Mouse (Mus musculus) embryonic facial prominence, embryonic 15.5 days (tissue): Measurements from ENCODE around the gene Ostm1. TPM values are rescaled to one million over a fixed set of nuclear protein-coding genes. Genes with fewer than 3 reads are reported as not detected.

Experiments used
- ATAC-seq: fragments of 200-750 bp; cut with Nextera tagmentation; 2 replicates; pipeline ENCODE4 v1.8.0; 2017; ENCODE audit warnings: low read depth, moderate TSS enrichment; ENCODE audit not compliant: insufficient number of reproducible peaks, low FRiP score, low TSS enrichment
- H3K27ac ChIP-seq: fragments of 300-500 bp; sonication (generic); replicated peaks from 2 replicates; pipeline ENCODE4 v1.5.1; 2015; ENCODE audit warnings: mild to moderate bottlenecking, inconsistent platforms
- H3K27me3 ChIP-seq: fragments of 300-500 bp; sonication (generic); 2 replicates; pipeline ENCODE4 v1.6.1; 2015; ENCODE audit warnings: inconsistent platforms
- H3K36me3 ChIP-seq: fragments of 300-500 bp; sonication (generic); 2 replicates; pipeline ENCODE4 v1.6.1; 2015; ENCODE audit warnings: mild to moderate bottlenecking, inconsistent platforms
- H3K4me1 ChIP-seq: fragments of 300-500 bp; sonication (generic); 2 replicates; pipeline ENCODE4 v1.6.1; 2015; ENCODE audit warnings: inconsistent platforms
- H3K4me2 ChIP-seq: fragments of 300-500 bp; sonication (generic); replicated peaks from 2 replicates; pipeline ENCODE4 v1.6.1; 2015; ENCODE audit warnings: mild to moderate bottlenecking, inconsistent platforms
- H3K4me3 ChIP-seq: fragments of 300-500 bp; sonication (generic); replicated peaks from 2 replicates; pipeline ENCODE4 v1.5.1; 2015; ENCODE audit warnings: mild to moderate bottlenecking, inconsistent platforms
- H3K9ac ChIP-seq: fragments of 300-500 bp; sonication (generic); 2 replicates; pipeline ENCODE4 v1.6.1; 2015; ENCODE audit warnings: inconsistent platforms
- H3K9me3 ChIP-seq: fragments of 300-500 bp; sonication (generic); replicated peaks from 2 replicates; pipeline ENCODE4 v1.6.1; 2016; ENCODE audit warnings: inconsistent platforms
- WGBS: fragments of 180-500 bp; shearing (Covaris S2); methylation state at CpG from one replicate; pipeline ENCODE4 v1.1.7; 2015; 5-methylcytosine and 5-hydroxymethylcytosine counted together
- polyA plus RNA-seq: library from polyadenylated mRNA; unstranded; fragments of >200 nt; fragmentation: Nextera tagmentation; extraction: Ambion mirVana; gene quantifications from 2 replicates; pipeline ENCODE4 v1.2.1, GENCODE M21; 2015

Ostm1 gene
- polyA plus RNA-seq, 1 experiment from 2014 or later, result 14.9 TPM

DNA sequence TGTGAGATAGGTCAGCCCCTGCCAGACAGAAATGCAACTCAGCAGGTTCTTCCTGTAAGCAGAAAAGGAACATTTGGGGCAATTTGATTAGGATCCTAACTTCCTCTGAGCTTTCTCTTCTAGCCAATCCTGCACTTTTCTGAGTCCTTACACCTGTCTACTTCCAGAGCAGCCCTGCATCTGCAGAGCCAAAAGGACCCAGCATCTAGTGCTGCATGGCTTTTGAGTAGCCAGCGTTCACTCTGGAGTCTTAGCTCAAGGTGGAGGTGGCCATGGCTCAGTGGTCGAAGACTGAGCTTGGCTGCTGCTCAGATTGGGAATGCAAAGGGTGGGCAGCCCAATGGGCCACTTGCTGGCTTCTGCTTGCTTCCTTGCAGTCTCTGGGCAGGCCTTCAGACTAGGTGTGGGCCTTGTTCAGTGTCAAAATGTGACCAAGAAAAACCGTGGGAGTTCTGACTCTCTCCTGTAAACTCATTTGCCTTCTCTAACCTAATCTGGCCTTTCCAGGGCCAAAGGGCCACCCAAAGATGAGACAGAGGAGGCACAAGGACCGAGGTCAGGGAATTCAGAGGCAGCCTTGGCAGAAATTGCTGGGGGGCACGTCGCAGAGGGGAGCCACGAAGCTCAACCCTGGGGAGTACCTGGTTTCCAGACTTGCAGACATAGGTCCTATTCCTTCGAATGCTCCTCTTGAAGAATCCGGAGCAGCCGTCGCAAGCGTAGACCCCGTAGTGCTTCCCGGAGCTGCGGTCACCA lies 5.9 kb upstream of the Ostm1 start:
- Histone ChIP-seq H3K4me3 (no peak overlapping the region), H3K27me3 (peaks cover 97% of the 10 kb centered on the region), H3K9me3 (no peaks in the 10 kb centered on the region), H3K9ac (no peak overlapping the region), H3K4me1 (peaks cover 20% of the 10 kb centered on the region), H3K4me2 (no peak overlapping the region), H3K36me3 (no peaks in the 10 kb centered on the region), H3K27ac (no peak overlapping the region)
- ATAC-seq, result no peak
- 3% methylated on average over 15 of the region's 15 CpGs for WGBS

- Histone ChIP-seq H3K4me2 (no peak overlapping the region), H3K27me3 (peaks cover 97% of the 10 kb centered on the region), H3K27ac (no peak overlapping the region), H3K36me3 (no peaks in the 10 kb centered on the region), H3K4me3 (no peak overlapping the region), H3K9me3 (no peaks in the 10 kb centered on the region), H3K9ac (no peak overlapping the region), H3K4me1 (peaks cover 22% of the 10 kb centered on the region)
- WGBS, result 1% methylated on average over 15 of the region's 15 CpGs
- no peak for ATAC-seq
These were observed 5.3 kb upstream of the Ostm1 start for GRCm38 (mm10) chr10:42578281-42578675.

GRCm38 (mm10) chr10:42578698-42579474 lies 4.7 kb upstream of the Ostm1 start:
- H3K9ac ChIP-seq, result no peak overlapping the region
- no peak for ATAC-seq
- no peaks in the 10 kb centered on the region for H3K9me3 ChIP-seq
- 2% methylated on average over 22 of the region's 22 CpGs for WGBS
- no peak overlapping the region for H3K27ac ChIP-seq
- H3K4me3 ChIP-seq, result peak overlapping the region; percentile 16; the same call in 1 of the 2 replicates
- H3K4me2 ChIP-seq, result no peak overlapping the region
- H3K27me3 ChIP-seq, result peaks cover 97% of the 10 kb centered on the region
- no peaks in the 10 kb centered on the region for H3K36me3 ChIP-seq
- peaks cover 28% of the 10 kb centered on the region for H3K4me1 ChIP-seq

- H3K9me3 ChIP-seq, result no peaks in the 10 kb centered on the region
- H3K27ac ChIP-seq, result no peak overlapping the region
- peak overlapping the region; percentile 22 for H3K4me2 ChIP-seq
- H3K4me1 ChIP-seq, result peaks cover 36% of the 10 kb centered on the region
- H3K4me3 ChIP-seq, result peak overlapping the region; percentile 16
- no peak overlapping the region for H3K9ac ChIP-seq
- H3K36me3 ChIP-seq, result no peaks in the 10 kb centered on the region
- WGBS, result under 1% methylated on average over 40 of the region's 41 CpGs
- ATAC-seq, result no peak
- peaks cover 97% of the 10 kb centered on the region for H3K27me3 ChIP-seq
These were observed 4.0 kb upstream of the Ostm1 start for GRCm38 (mm10) chr10:42579475-42580130.

DNA sequence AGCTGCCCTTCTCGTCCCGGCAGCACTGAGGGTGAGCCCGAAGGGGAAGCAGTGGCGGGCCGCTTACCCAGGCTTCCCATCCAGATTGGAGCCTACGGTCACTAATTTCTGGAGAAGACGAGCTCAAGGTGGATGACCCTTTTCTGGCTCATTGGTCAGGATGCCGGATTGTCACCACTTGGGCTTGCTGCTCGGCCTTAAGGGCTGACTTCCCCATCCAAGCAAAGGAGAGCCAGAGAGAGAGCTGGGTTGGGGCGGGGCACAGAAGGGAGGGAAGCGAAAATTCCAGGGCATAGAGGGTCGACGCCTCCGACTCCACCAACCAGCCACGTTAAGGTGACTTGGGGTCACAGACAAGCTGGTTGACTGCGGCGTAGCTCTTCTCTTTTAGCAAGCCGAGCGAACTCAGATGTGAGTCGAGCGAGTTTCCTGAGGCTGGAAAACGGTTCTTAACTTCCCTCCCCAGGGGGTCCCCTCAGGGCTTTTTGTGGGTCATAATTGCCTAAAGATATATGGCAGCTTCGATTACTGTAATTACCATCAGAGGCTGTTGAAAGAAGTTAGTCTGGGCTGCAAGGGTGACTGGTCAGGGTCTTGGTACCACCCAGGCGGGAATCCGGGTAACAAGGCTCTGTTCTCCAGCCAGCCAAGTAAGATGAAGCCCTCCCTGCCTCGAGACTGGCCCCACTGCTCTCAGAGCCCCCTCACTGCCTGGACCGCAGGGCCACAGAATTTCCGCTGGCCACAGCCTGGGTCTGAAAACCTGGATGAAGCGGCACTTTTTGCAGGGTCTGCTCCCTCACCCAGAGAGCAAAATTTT lies 3.3 kb upstream of the Ostm1 start:
- H3K9ac ChIP-seq, result no peak overlapping the region
- no peaks in the 10 kb centered on the region for H3K9me3 ChIP-seq
- no peaks in the 10 kb centered on the region for H3K36me3 ChIP-seq
- H3K27ac ChIP-seq, result no peak overlapping the region
- peak overlapping the region; percentile 22; the same call in 1 of the 2 replicates for H3K4me2 ChIP-seq
- no peak for ATAC-seq
- peaks cover 37% of the 10 kb centered on the region for H3K4me1 ChIP-seq
- WGBS, result 3% methylated on average over 29 of the region's 29 CpGs
- H3K4me3 ChIP-seq, result peak overlapping the region; percentile 16
- peaks cover 97% of the 10 kb centered on the region for H3K27me3 ChIP-seq

DNA sequence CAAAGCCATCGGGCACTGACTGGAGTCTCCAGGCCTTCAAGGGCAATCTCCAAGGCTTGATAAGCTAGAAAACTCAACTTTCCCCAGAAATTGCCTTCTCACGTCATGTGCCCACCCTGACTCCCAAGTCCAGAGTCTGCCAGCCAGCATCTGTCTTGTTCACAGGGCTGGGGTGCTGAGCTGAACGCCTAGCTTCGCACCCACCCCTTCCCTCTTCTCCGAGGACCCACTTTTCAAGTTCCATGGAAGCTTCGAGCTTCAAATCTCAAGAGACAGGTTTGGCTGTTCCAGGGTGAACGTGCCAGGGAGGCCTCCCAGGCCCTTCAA lies 2.7 kb upstream of the Ostm1 start:
- H3K4me3 ChIP-seq, result no peak overlapping the region

DNA sequence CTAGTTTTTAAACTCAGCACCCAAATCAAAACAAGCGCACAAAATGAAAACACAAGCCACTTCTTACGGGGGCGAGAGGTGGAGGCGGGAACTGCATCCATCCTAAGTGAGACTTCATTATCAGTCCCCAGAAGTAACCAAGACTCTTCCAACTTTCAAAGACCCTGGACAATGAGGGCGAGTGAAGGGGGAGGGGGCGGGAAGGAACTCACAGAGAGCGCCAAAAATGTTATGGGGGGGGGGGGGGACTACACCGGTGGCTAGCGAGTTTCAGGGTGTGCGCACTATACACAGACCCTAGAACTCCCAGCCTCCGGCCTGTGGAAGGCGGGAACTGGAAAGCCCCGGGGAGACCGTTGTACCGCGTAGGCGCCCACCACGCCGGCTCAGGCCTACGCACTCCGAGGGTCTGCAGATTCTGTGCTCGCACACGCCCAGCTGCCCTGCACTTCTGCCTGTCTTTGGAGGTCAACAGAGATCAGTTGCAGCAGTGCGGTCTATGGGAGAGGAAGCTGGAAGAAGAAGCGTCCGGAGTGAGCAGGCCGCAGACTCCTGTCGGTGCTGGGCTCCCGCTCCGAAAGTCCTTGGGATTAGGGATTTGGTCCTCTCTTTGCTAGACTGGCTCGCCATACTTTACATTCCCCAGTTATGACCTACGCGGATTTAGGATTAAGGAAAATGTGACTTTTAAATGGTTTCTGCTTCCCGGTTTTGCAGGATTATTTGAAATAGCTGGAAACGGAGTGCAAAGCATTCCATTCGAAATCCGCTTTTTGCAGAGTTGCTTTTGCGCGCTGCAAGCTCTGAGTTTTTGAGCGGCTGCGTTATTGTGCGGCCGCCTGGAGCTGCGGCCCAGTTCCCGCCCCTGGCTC lies 1.7 kb upstream of the Ostm1 start:
- no peaks in the 10 kb centered on the region for H3K9me3 ChIP-seq
- peak overlapping the region; percentile 46 for H3K4me2 ChIP-seq
- H3K4me3 ChIP-seq, result peak overlapping the region; percentile 29
- no peaks in the 10 kb centered on the region for H3K36me3 ChIP-seq
- H3K27me3 ChIP-seq, result peaks cover 98% of the 10 kb centered on the region
- no peak overlapping the region for H3K9ac ChIP-seq
- ATAC-seq, result no peak
- peaks cover 41% of the 10 kb centered on the region for H3K4me1 ChIP-seq
- WGBS, result 2% methylated on average over 43 of the region's 45 CpGs
- H3K27ac ChIP-seq, result no peak overlapping the region

More for the DNA sequence above, 2.7 kb upstream of the Ostm1 start:
- H3K27me3 ChIP-seq, result peaks cover 97% of the 10 kb centered on the region
- H3K36me3 ChIP-seq, result no peaks in the 10 kb centered on the region
- 7% methylated on average over 7 of the region's 7 CpGs for WGBS
- no peak overlapping the region for H3K4me2 ChIP-seq
- H3K27ac ChIP-seq, result no peak overlapping the region
- H3K9me3 ChIP-seq, result no peaks in the 10 kb centered on the region
- H3K4me1 ChIP-seq, result peaks cover 41% of the 10 kb centered on the region
- H3K9ac ChIP-seq, result no peak overlapping the region
- no peak for ATAC-seq

GRCm38 (mm10) chr10:42582566-42583110 lies 984 bp upstream of the Ostm1 start:
- Histone ChIP-seq H3K36me3 (no peaks in the 10 kb centered on the region), H3K4me3 (peak overlapping the region; percentile 29), H3K27ac (no peak overlapping the region), H3K4me1 (peaks cover 41% of the 10 kb centered on the region), H3K9me3 (no peaks in the 10 kb centered on the region), H3K9ac (no peak overlapping the region), H3K27me3 (peaks cover 97% of the 10 kb centered on the region), H3K4me2 (peak overlapping the region; percentile 46)
- WGBS, result 1% methylated on average over 42 of the region's 44 CpGs
- ATAC-seq, result no peak

DNA sequence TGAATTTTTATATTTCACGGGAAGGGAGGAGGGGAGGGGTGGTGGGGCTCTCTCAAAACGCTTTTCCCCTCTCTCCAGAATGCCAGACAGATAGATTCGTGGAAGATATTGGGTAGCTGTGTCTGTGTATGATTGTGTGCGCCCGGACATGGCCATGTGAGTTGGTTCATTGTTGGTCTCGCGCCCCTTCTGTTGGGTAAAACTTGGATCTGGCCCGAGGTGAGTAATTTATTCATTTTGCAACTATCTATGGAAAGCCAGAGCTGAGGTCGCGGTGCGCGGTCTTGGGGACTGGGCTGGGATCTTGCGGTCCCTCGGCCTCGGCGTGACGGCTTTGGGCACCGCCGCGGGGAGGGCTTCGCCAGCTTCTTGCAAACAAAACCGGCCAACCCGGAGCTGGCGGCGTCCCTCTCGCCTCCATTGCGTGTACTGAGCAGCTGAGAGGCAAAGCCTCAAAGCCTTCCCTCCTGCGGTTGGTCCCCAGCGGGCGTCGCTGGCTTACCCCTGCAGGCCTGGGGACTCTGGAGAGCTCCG lies 347 bp downstream of the Ostm1 start:
- H3K9me3 ChIP-seq, result no peaks in the 10 kb centered on the region
- no peak for ATAC-seq
- no peaks in the 10 kb centered on the region for H3K36me3 ChIP-seq
- peak overlapping the region; percentile 29 for H3K4me3 ChIP-seq
- H3K4me2 ChIP-seq, result peak overlapping the region; percentile 46
- no peak overlapping the region; the same call in 1 of the 2 replicates for H3K9ac ChIP-seq
- peaks cover 96% of the 10 kb centered on the region for H3K27me3 ChIP-seq
- no peak overlapping the region for H3K27ac ChIP-seq
- peaks cover 41% of the 10 kb centered on the region for H3K4me1 ChIP-seq
- under 1% methylated on average over 32 of the region's 32 CpGs for WGBS
